Mouse (Mus musculus) small intestine, adult 2 months (tissue): Measurements from ENCODE around the gene C8a. TPM values are rescaled to one million over a fixed set of nuclear protein-coding genes. Genes with fewer than 3 reads are reported as not detected.

ENCODE experiments used
- H3K27ac ChIP-seq: fragments of 200-500 bp; 2 replicates; pipeline ENCODE4 v1.5.1; 2012; ENCODE audit warnings: low read depth, low read length, control low read depth, inconsistent platforms; ENCODE audit not compliant: insufficient read depth
- H3K27me3 ChIP-seq: fragments of 200-500 bp; 2 replicates; pipeline ENCODE4 v1.6.1; 2012; ENCODE audit warnings: mild to moderate bottlenecking, moderate library complexity, low read length, inconsistent platforms; ENCODE audit not compliant: control insufficient read depth, insufficient read depth
- H3K36me3 ChIP-seq: fragments of 200-500 bp; 2 replicates; pipeline ENCODE4 v1.6.1; 2012; ENCODE audit warnings: mild to moderate bottlenecking, low read length, control low read depth, inconsistent platforms; ENCODE audit not compliant: control insufficient read depth, insufficient read depth
- H3K4me1 ChIP-seq: fragments of 200-500 bp; 2 replicates; pipeline ENCODE4 v1.6.1; 2012; ENCODE audit warnings: low read length, inconsistent platforms, mixed read lengths; ENCODE audit not compliant: control insufficient read depth, insufficient read depth, insufficient read length
- H3K4me3 ChIP-seq: fragments of 200-500 bp; 2 replicates; pipeline ENCODE4 v1.5.1; 2012; ENCODE audit warnings: low read depth, mild to moderate bottlenecking, control low read depth, inconsistent platforms, low read length, moderate library complexity
- CTCF ChIP-seq: fragments of 200-500 bp; IDR thresholded peaks from 2 replicates; pipeline ENCODE4 v1.5.1; 2012; ENCODE audit warnings: low read depth, mild to moderate bottlenecking, control low read depth, inconsistent platforms, low read length, moderate library complexity, mixed read lengths; ENCODE audit not compliant: insufficient replicate concordance, insufficient read length; ENCODE audit errors: extremely low read depth
- POLR2A ChIP-seq: fragments of 200-500 bp; IDR thresholded peaks from 2 replicates; pipeline ENCODE4 v1.6.1; 2012; ENCODE audit warnings: low read depth, mild to moderate bottlenecking, control low read depth, inconsistent platforms, low read length, moderate library complexity
- WGBS: fragments of 180-500 bp; shearing (Covaris S2); methylation state at CpG from one replicate; pipeline ENCODE4 v1.1.7; 2018; 5-methylcytosine and 5-hydroxymethylcytosine counted together
- polyA plus RNA-seq: library from polyadenylated mRNA; depleted of rRNA; stranded (reverse); fragments of >200 nt; gene quantifications from 2 replicates; pipeline ENCODE4 v1.2.3, GENCODE M21; 2012

C8a gene
- polyA plus RNA-seq, 1 experiment = 0.04 TPM

DNA sequence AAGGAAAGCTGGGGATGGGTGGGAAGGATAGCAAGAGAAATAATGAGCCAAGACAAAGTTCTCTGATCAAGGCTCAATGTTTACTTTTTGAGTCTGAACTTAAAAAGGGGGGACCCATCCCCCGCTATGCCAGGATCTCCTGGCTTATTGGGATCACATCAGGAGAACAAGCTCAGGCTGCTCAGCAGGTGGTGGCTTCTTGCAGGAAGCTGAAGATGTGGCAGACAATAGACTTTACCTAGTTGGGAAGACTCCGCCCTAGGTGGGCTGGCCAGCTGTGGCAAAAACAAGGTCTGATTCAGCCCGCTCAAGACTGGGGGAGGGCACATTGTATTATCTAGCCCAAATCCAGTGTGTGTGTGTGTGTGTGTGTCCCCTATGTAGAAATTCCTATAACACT, 74.6 kb downstream of the C8a start:
- TF ChIP-seq CTCF (no peak), POLR2A (no peak)
- H3K27me3 ChIP-seq = no peaks in the 10 kb centered on the region
- H3K4me1 ChIP-seq = no peaks in the 10 kb centered on the region
- WGBS = 93% methylated on average over 3 of the region's 3 CpGs
- no peaks in the 10 kb centered on the region for H3K36me3 ChIP-seq
- no peak overlapping the region for H3K27ac ChIP-seq
- H3K4me3 ChIP-seq = no peak overlapping the region

DNA sequence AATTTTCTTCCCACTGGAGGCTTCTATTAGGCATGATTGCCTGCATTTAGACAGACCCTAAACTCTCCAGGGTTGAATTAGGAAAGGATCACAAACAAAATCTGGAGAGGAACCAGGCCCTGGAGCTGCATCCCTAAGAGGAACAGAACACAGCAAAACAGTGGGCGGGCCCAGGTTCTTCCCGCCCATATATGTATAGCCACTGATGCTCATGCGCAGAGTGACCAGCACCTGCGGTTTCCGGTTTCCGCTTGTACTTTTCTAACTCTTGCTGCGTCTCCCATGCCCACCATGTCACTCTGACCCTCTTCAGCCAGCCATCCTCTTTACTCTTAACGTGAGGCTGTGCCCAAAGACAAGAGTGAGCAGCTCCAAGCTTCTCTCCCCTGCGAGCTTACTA, 77.2 kb downstream of the C8a start:
- no peak overlapping the region for H3K27ac ChIP-seq
- H3K4me3 ChIP-seq = no peak overlapping the region
- no peaks in the 10 kb centered on the region for H3K27me3 ChIP-seq
- H3K36me3 ChIP-seq = no peaks in the 10 kb centered on the region
- no peak for TF ChIP-seq POLR2A
- no peak for TF ChIP-seq CTCF
- H3K4me1 ChIP-seq = no peaks in the 10 kb centered on the region
- WGBS = 85% methylated on average over 9 of the region's 9 CpGs

DNA sequence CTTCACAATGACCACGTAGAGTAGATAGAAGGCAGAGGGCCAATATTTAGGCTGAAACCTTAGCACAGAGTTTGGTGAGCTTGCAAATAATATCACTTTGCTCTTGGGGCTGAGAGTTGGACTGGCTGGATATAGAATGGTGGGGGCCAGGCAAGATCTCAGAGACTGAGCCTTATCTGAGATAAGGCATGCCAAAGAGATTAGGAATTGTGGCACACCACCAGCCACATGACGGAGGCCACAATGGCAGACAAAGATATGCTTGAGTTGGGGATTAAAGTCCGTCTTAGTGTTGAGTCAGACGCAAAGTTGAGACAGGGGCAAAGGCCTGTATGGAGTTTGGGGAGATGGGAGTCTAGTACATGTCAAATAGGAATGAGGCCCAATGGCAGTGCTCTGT, 84.1 kb downstream of the C8a start:
- Histone ChIP-seq H3K36me3 (no peaks in the 10 kb centered on the region), H3K27me3 (no peaks in the 10 kb centered on the region), H3K4me3 (no peak overlapping the region), H3K27ac (no peak overlapping the region), H3K4me1 (no peaks in the 10 kb centered on the region)
- 39% methylated on average over 4 of the region's 4 CpGs for WGBS
- TF ChIP-seq CTCF (no peak), POLR2A (no peak)

DNA sequence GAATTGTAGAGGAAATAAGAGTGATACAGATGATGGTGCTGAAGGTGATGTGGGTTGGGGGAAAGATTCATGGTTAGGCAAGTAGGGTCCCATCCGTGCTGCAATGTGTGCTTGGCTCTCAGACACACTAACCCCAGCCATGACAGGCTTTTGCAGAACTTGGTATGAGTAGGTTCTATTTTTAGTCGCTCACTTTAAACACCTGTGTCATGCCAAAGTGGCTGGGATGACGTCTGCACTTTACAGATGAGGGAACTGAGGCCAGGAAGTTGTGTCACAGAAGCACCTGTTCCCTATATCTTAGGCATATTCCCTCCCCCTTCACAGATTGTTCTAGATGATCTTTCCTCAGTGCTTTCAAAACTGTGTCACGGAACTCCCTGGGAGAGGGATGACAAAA, 93.9 kb downstream of the C8a start:
- H3K27me3 ChIP-seq = no peaks in the 10 kb centered on the region
- H3K4me3 ChIP-seq = no peak overlapping the region
- TF ChIP-seq POLR2A (no peak), CTCF (no peak)
- H3K27ac ChIP-seq = no peak overlapping the region
- H3K4me1 ChIP-seq = no peaks in the 10 kb centered on the region
- no peaks in the 10 kb centered on the region for H3K36me3 ChIP-seq
- WGBS = 74% methylated on average over 4 of the region's 4 CpGs

DNA sequence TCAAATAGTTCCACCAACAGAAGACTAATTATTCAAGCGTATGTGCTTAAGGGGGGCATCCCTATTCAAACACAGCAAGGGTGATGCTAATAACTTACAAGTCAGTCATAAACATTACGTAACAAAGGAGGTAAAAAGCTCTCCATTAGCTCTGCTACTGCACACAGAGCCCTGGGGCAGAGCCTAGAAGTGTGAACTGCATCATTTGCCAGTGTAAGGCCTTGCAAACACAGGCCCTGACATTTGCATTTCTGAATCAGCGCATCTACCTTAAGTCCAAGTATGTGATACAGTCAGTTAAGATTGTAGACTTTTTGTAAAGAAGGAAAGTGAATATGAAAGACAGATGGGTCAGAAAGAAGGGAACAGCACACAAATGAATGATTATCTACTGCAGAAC, 94.8 kb downstream of the C8a start:
- TF ChIP-seq POLR2A (no peak), CTCF (no peak)
- WGBS = 87% methylated on average over 3 of the region's 3 CpGs
- Histone ChIP-seq H3K4me3 (no peak overlapping the region), H3K27ac (no peak overlapping the region), H3K36me3 (no peaks in the 10 kb centered on the region), H3K27me3 (no peaks in the 10 kb centered on the region), H3K4me1 (no peaks in the 10 kb centered on the region)

DNA sequence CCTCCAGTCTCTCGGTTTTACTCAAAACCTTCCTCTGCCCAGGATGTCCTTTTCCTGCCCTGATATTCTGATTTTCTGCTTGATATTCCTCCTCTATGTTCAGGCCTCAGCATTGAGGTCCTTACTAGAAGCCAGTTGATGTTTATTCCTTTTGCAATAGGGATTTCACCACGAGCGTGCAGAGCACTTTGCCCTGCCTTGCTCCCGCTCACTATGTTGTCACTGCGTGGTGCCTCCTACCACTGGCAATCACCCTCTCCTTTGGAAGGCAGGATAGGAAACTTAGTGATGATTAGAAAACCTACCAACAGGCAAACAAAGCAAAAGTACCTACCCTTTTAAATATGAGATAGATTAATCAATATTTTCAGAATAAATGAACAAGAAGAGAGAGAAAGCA, 96.7 kb downstream of the C8a start:
- no peaks in the 10 kb centered on the region for H3K36me3 ChIP-seq
- H3K27me3 ChIP-seq = no peaks in the 10 kb centered on the region
- no peak overlapping the region for H3K4me3 ChIP-seq
- TF ChIP-seq POLR2A = no peak
- TF ChIP-seq CTCF = no peak
- WGBS = 69% methylated on average over 5 of the region's 5 CpGs
- no peaks in the 10 kb centered on the region for H3K4me1 ChIP-seq
- no peak overlapping the region for H3K27ac ChIP-seq

DNA sequence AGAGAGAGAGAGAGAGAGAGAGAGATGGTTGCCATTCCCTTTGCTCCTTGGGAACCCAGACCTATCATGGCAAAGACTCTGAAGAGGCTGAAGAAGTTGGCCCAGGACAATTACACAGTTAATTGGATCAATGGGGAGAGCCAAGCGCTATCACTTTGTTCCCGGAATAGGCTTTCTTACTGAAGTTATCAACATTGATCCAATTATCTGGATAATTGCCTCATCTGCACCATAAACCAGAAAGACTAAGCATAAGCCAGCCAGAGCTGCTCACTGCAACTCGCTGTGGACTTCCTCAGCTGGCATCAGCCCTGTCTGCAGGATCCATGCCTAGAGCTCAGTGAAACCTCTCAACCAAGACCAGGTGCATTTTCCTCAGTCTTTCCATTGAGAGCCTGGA, 100.6 kb downstream of the C8a start:
- no peak overlapping the region for H3K4me3 ChIP-seq
- no peak for TF ChIP-seq CTCF
- TF ChIP-seq POLR2A = no peak
- WGBS = 30% methylated on average over 3 of the region's 3 CpGs
- H3K4me1 ChIP-seq = no peaks in the 10 kb centered on the region
- H3K27ac ChIP-seq = no peak overlapping the region
- H3K36me3 ChIP-seq = no peaks in the 10 kb centered on the region
- no peaks in the 10 kb centered on the region for H3K27me3 ChIP-seq

DNA sequence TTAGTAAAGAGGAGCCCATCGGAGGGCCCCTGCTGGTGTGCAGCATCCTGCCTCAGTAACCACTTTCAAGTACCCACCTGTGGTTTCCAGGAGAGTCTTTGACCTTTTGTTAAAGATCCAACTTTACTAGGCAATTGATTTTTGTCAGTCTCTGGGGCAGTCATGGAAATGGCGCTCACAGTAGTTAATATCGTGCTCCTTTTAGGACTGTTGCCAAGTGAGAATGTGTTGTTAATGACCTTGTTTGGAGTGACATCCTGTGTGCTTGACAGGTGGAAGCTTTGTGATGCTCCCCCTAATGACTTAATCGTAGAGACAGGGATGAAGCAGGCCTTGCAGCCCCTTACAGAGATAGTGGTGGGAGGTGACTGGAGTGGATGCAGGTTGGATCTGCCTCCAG, 105.9 kb downstream of the C8a start:
- no peak overlapping the region for H3K27ac ChIP-seq
- H3K4me1 ChIP-seq = no peaks in the 10 kb centered on the region
- no peak overlapping the region for H3K4me3 ChIP-seq
- H3K27me3 ChIP-seq = no peaks in the 10 kb centered on the region
- H3K36me3 ChIP-seq = no peaks in the 10 kb centered on the region
- no peak for TF ChIP-seq CTCF
- TF ChIP-seq POLR2A = no peak
- 58% methylated on average over 4 of the region's 4 CpGs for WGBS
